Mouse (Mus musculus) cerebellum, postnatal 10 days (tissue): Measurements from ENCODE around the gene Hivep2.

ENCODE experiments used
- DNase-seq, 2 experiments: peaks; one replicate each; pipeline ENCODE4 v3.0.0; 2021; ENCODE audit warnings: mixed read lengths in 2 of 2

Hivep2 gene

GRCm38 (mm10) chr10:14024971-14025370 is 59.1 kb downstream of the Hivep2 start:
- no peak for DNase-seq

- DNase-seq = peak in 1 of 2 experiments; percentile 16
These were observed 61.9 kb downstream of the Hivep2 start for GRCm38 (mm10) chr10:14027751-14028150.

GRCm38 (mm10) chr10:14028956-14029355 is 63.1 kb downstream of the Hivep2 start:
- peak; percentile 71 to 79 for DNase-seq

- DNase-seq = no peak
These were observed 64.7 kb downstream of the Hivep2 start for GRCm38 (mm10) chr10:14030458-14031035.

- DNase-seq = no peak
These were observed 66.7 kb downstream of the Hivep2 start for GRCm38 (mm10) chr10:14032532-14032931.

GRCm38 (mm10) chr10:14034046-14034445 is 68.2 kb downstream of the Hivep2 start:
- DNase-seq = no peak

GRCm38 (mm10) chr10:14034790-14035189 is 68.9 kb downstream of the Hivep2 start:
- DNase-seq = no peak

GRCm38 (mm10) chr10:14035607-14036006 is 69.7 kb downstream of the Hivep2 start:
- DNase-seq = no peak

GRCm38 (mm10) chr10:14036472-14036871 is 70.6 kb downstream of the Hivep2 start:
- no peak for DNase-seq

- no peak for DNase-seq
These were observed 72.2 kb downstream of the Hivep2 start for GRCm38 (mm10) chr10:14037977-14038489.

GRCm38 (mm10) chr10:14040716-14041470 is 75.0 kb downstream of the Hivep2 start:
- no peak for DNase-seq

- DNase-seq = no peak
These were observed 75.7 kb downstream of the Hivep2 start for GRCm38 (mm10) chr10:14041606-14042005.

GRCm38 (mm10) chr10:14042539-14043348 is 76.9 kb downstream of the Hivep2 start:
- DNase-seq = no peak

- no peak for DNase-seq
These were observed 77.5 kb downstream of the Hivep2 start for GRCm38 (mm10) chr10:14043349-14043710.

GRCm38 (mm10) chr10:14044046-14044782 is 78.3 kb downstream of the Hivep2 start:
- DNase-seq = peak; percentile 33 to 46

- DNase-seq = no peak
These were observed 79.0 kb downstream of the Hivep2 start for GRCm38 (mm10) chr10:14044783-14045392.

GRCm38 (mm10) chr10:14045745-14046144 is 79.9 kb downstream of the Hivep2 start:
- DNase-seq = peak in 1 of 2 experiments; percentile 19

- peak; percentile 32 to 44 for DNase-seq
These were observed 80.3 kb downstream of the Hivep2 start for GRCm38 (mm10) chr10:14046171-14046651.

GRCm38 (mm10) chr10:14046935-14047334 is 81.1 kb downstream of the Hivep2 start:
- peak; percentile 45 to 54 for DNase-seq

GRCm38 (mm10) chr10:14047661-14048060 is 81.8 kb downstream of the Hivep2 start:
- peak in 1 of 2 experiments; percentile 17 for DNase-seq

- peak in 1 of 2 experiments; percentile 20 for DNase-seq
These were observed 82.5 kb downstream of the Hivep2 start for GRCm38 (mm10) chr10:14048322-14048915.
